19 mouse cellular contexts compared by ENCODE assay signal in genomic region chr14:13651039-13651438, GRCm38 (mm10). TPM values are rescaled to one million over a fixed set of nuclear protein-coding genes. Genes with fewer than 3 reads are reported as not detected.
DNase-seq lines count a peak whose midpoint lies in the region; ATAC-seq lines count a peak whose summit lies in the region.
"Had no signal": no experiment of that assay in that cellular context is flagged by ENCODE, and none has a peak within 500 bp of the region (broad histone marks: within the 10 kb centered on the region; RNA-seq: fewer than 3 reads in every experiment).

No protein-coding gene starts in this region.

- no peaks in the 10 kb centered on the region for H3K9me3 ChIP-seq in hindbrain, embryonic 10.5 days
- H3K9me3 ChIP-seq in hindbrain, embryonic 14.5 days (ENCODE audit: control insufficient read depth, low read length): no peaks in the 10 kb centered on the region
- H3K9me3 ChIP-seq in midbrain, embryonic 13.5 days: no peaks in the 10 kb centered on the region
- H3K9me3 ChIP-seq: G1E; limb, embryonic 13.5 days had no signal

- no peak overlapping the region for H3K4me3 ChIP-seq in hindbrain, embryonic 10.5 days
- no peak overlapping the region for H3K4me3 ChIP-seq in hindbrain, embryonic 14.5 days (replicated peaks; ENCODE audit: low read length)
- H3K4me3 ChIP-seq in midbrain, embryonic 13.5 days (replicated peaks): no peak overlapping the region
- H3K4me3 ChIP-seq: limb, embryonic 13.5 days had no signal

- H3K4me1 ChIP-seq in hindbrain, embryonic 10.5 days (replicated peaks): no peaks in the 10 kb centered on the region
- peaks cover 9% of the 10 kb centered on the region; the same call in 1 of the 2 replicates for H3K4me1 ChIP-seq in hindbrain, embryonic 14.5 days (replicated peaks; ENCODE audit: control insufficient read depth, insufficient read depth, low read length)
- H3K4me1 ChIP-seq in midbrain, embryonic 13.5 days (replicated peaks): peaks cover 14% of the 10 kb centered on the region
- H3K4me1 ChIP-seq: limb, embryonic 13.5 days had no signal

- DNase-seq in hindbrain, embryonic 10.5 days (ENCODE audit: low spot score): peak; percentile 6
- DNase-seq in hindbrain, embryonic 14.5 days (ENCODE audit: low spot score): no peak
- peak; percentile 41 for DNase-seq in embryo, embryonic 11 days
- peak; percentile 74 for DNase-seq in forelimb bud, embryonic 11.5 days (ENCODE audit: low read depth, low spot score)
- no peak for DNase-seq in layer of hippocampus, adult 8-10 months (ENCODE audit: low spot score in 2 of 2)
- no peak for DNase-seq in layer of hippocampus, postnatal 25 days (ENCODE audit: extremely low spot score in 1 of 2, low spot score in 1 of 2)
- no peak for DNase-seq in adrenal gland, adult (ENCODE audit: inconsistent age in 2 of 2, low spot score in 1 of 2)
- DNase-seq: cerebellum, adult 11 months; kidney, postnatal 36 days; liver, postnatal 0 days; lung, postnatal 36 days had no signal

- H3K36me3 ChIP-seq in hindbrain, embryonic 10.5 days: no peaks in the 10 kb centered on the region
- H3K36me3 ChIP-seq in hindbrain, embryonic 14.5 days (replicated peaks; ENCODE audit: control insufficient read depth, insufficient read depth): no peaks in the 10 kb centered on the region
- no peaks in the 10 kb centered on the region for H3K36me3 ChIP-seq in midbrain, embryonic 13.5 days
- H3K36me3 ChIP-seq: G1E; limb, embryonic 13.5 days had no signal

- no peak for ATAC-seq in hindbrain, embryonic 14.5 days (ENCODE audit: low FRiP score)
- peak; percentile 87 for ATAC-seq in midbrain, embryonic 13.5 days
- ATAC-seq: intestine, embryonic 16.5 days; liver, postnatal 0 days had no signal

- H3K4me2 ChIP-seq in hindbrain, embryonic 14.5 days (replicated peaks): no peak overlapping the region
- no peak overlapping the region for H3K4me2 ChIP-seq in midbrain, embryonic 13.5 days (replicated peaks)
- H3K4me2 ChIP-seq: limb, embryonic 13.5 days had no signal

- no peak overlapping the region for H3K27ac ChIP-seq in hindbrain, embryonic 10.5 days
- no peak overlapping the region for H3K27ac ChIP-seq in hindbrain, embryonic 14.5 days
- peak overlapping the region; percentile 47; the same call in 1 of the 2 replicates for H3K27ac ChIP-seq in midbrain, embryonic 13.5 days
- H3K27ac ChIP-seq: limb, embryonic 13.5 days had no signal

- no peak overlapping the region for H3K9ac ChIP-seq in hindbrain, embryonic 14.5 days
- H3K9ac ChIP-seq in midbrain, embryonic 13.5 days (replicated peaks): no peak overlapping the region
- H3K9ac ChIP-seq: limb, embryonic 13.5 days; liver, postnatal 0 days had no signal

- H3K27me3 ChIP-seq in hindbrain, embryonic 10.5 days (ENCODE audit: insufficient read depth, poor library complexity, severe bottlenecking): no peaks in the 10 kb centered on the region
- no peaks in the 10 kb centered on the region for H3K27me3 ChIP-seq in hindbrain, embryonic 14.5 days (ENCODE audit: control insufficient read depth, insufficient read depth, low read length)
- no peaks in the 10 kb centered on the region for H3K27me3 ChIP-seq in midbrain, embryonic 13.5 days
- H3K27me3 ChIP-seq: limb, embryonic 13.5 days had no signal

- 83% methylated on average over 1 of the region's 1 CpGs for WGBS in hindbrain, embryonic 10.5 days
- 58% methylated on average over 1 of the region's 1 CpGs for WGBS in hindbrain, embryonic 14.5 days
- WGBS in midbrain, embryonic 13.5 days: 63% methylated on average over 1 of the region's 1 CpGs

RNA-seq across cellular contexts. Expression of gene Sntn, which starts 19.6 kb away (rescaled TPM):
- polyA plus RNA-seq in hindbrain, embryonic 10.5 days (2016; fragmentation: Nextera tagmentation; extraction: Ambion mirVana): not detected in 2 replicates
- polyA plus RNA-seq in hindbrain, embryonic 14.5 days (2014; fragmentation: Nextera tagmentation; extraction: Ambion mirVana): not detected in 2 replicates
- polyA plus RNA-seq in midbrain, embryonic 13.5 days (2015; fragmentation: Nextera tagmentation; extraction: Ambion mirVana): not detected in 2 replicates
- under 1 TPM; 0.31 to 0.76 (median 0.50) TPM for total RNA-seq in layer of hippocampus, adult 8-10 months (2022)
- total RNA-seq in layer of hippocampus, postnatal 25 days (2021): under 1 TPM in 1 of 2 experiments, not detected in 1; 0.30 TPM
- total RNA-seq: adrenal gland, postnatal 4 days; G1E; granulocyte monocyte progenitor cell, adult 5-6 weeks; left cerebral cortex, adult 18-20 months had no signal
- polyA plus RNA-seq: G1E; heart, postnatal 0 days; intestine, embryonic 16.5 days; limb, embryonic 13.5 days; liver, postnatal 0 days had no signal

Comparison
In these comparisons a context has a peak if more than half of its experiments do, and no peak if none do; other contexts are left out.
1. DNase-seq: peak in hindbrain, embryonic 10.5 days (single experiment), embryo, embryonic 11 days (single experiment) and forelimb bud, embryonic 11.5 days (single experiment); none in hindbrain, embryonic 14.5 days (single experiment), layer of hippocampus, adult 8-10 months (0 of 2), layer of hippocampus, postnatal 25 days (0 of 2) and adrenal gland, adult (0 of 2).